Mouse (Mus musculus) heart, postnatal 0 days (tissue): ENCODE results near the gene Hist1h1e. TPM values are rescaled to one million over a fixed set of nuclear protein-coding genes. Genes with fewer than 3 reads are reported as not detected.
A peak's percentile ranks its signal among the peaks of the same experiment; 100 is the strongest.

Experiments
- ATAC-seq: fragments of 200-750 bp; cut with Nextera tagmentation; 2 replicates; pipeline ENCODE4 v1.8.0; 2017; ENCODE audit warnings: low read depth, moderate number of reproducible peaks, moderate library complexity; ENCODE audit not compliant: insufficient read depth
- DNase-seq: peaks from one replicate; pipeline ENCODE4 v3.0.0-alpha.2; 2016; ENCODE audit warnings: low spot score
- H3K27ac ChIP-seq: fragments of 300-500 bp; sonication (generic); 2 replicates; pipeline ENCODE4 v1.5.1; 2014; ENCODE audit warnings: low read depth, mild to moderate bottlenecking
- H3K27me3 ChIP-seq: fragments of 300-500 bp; sonication (generic); 2 replicates; pipeline ENCODE4 v1.6.1; 2014; ENCODE audit warnings: low read length, mixed read lengths; ENCODE audit not compliant: control insufficient read depth, insufficient read depth
- H3K36me3 ChIP-seq: fragments of 300-500 bp; sonication (generic); replicated peaks from 2 replicates; pipeline ENCODE4 v1.6.1; 2014; ENCODE audit warnings: low read length, mixed read lengths; ENCODE audit not compliant: control insufficient read depth, insufficient read depth
- H3K4me1 ChIP-seq: fragments of 300-500 bp; sonication (generic); 2 replicates; pipeline ENCODE4 v1.6.1; 2014; ENCODE audit warnings: antibody characterized with exemption; ENCODE audit not compliant: control insufficient read depth, insufficient read depth
- H3K4me2 ChIP-seq: fragments of 300-500 bp; sonication (generic); 2 replicates; pipeline ENCODE4 v1.6.1; 2014; ENCODE audit warnings: low read depth, mild to moderate bottlenecking, low read length, moderate library complexity
- H3K4me3 ChIP-seq: fragments of 300-500 bp; sonication (generic); 2 replicates; pipeline ENCODE4 v1.5.1; 2014; ENCODE audit warnings: low read depth, low read length
- H3K9ac ChIP-seq: fragments of 300-500 bp; sonication (generic); replicated peaks from 2 replicates; pipeline ENCODE4 v1.6.1; 2014; ENCODE audit warnings: low read depth, low read length, mixed read lengths
- H3K9me3 ChIP-seq: fragments of 300-500 bp; sonication (generic); replicated peaks from 2 replicates; pipeline ENCODE4 v1.6.1; 2016; ENCODE audit warnings: low read length; ENCODE audit not compliant: control insufficient read depth
- CTCF ChIP-seq: IDR thresholded peaks from 2 replicates; pipeline ENCODE4 v1.5.1; 2016; ENCODE audit warnings: antibody characterized with exemption, control low read depth, low read depth
- EP300 ChIP-seq: IDR thresholded peaks from 2 replicates; pipeline ENCODE4 v1.6.1; 2016; ENCODE audit warnings: antibody characterized with exemption, low read depth
- WGBS: fragments of 180-500 bp; shearing (Covaris S2); extraction: QIAGEN DNeasy Blood & Tissue Kit; methylation state at CpG from one replicate; pipeline ENCODE4 v1.1.7; 2014; 5-methylcytosine and 5-hydroxymethylcytosine counted together
- polyA plus RNA-seq: library from polyadenylated mRNA; unstranded; fragments of >200 nt; fragmentation: Nextera tagmentation; extraction: Ambion mirVana; gene quantifications from 2 replicates; pipeline ENCODE4 v1.2.1, GENCODE M21; 2015
- total RNA-seq: library from RNA; depleted of rRNA; stranded (reverse); fragments of >200 nt; gene quantifications from 2 replicates; pipeline ENCODE4 v1.2.3, GENCODE M21; 2014; ENCODE audit warnings: low replicate concordance

The Hist1h1e gene
- total and polyA plus RNA-seq, 2 experiments from 2014 or later, result 6.7 to 271 TPM

- no peak overlapping the region for H3K27ac ChIP-seq
Observed at GRCm38 (mm10) chr13:23609844-23610243, 12.5 kb downstream of the Hist1h1e start.

GRCm38 (mm10) chr13:23609209-23609608, 13.1 kb downstream of the Hist1h1e start:
- Histone ChIP-seq H3K36me3 (no peaks in the 10 kb centered on the region), H3K27ac (no peak overlapping the region), H3K4me1 (no peaks in the 10 kb centered on the region), H3K4me3 (no peak overlapping the region), H3K9me3 (no peaks in the 10 kb centered on the region), H3K4me2 (no peak overlapping the region), H3K9ac (no peak overlapping the region), H3K27me3 (no peaks in the 10 kb centered on the region)
- TF ChIP-seq EP300 (no peak), CTCF (no peak)
- DNase-seq (no peak), ATAC-seq (no peak)
- 55% methylated on average over 4 of the region's 4 CpGs for WGBS

More at GRCm38 (mm10) chr13:23609844-23610243, 12.5 kb downstream of the Hist1h1e start:
- no peaks in the 10 kb centered on the region for H3K27me3 ChIP-seq
- H3K4me2 ChIP-seq, result no peak overlapping the region
- DNase-seq (no peak), ATAC-seq (no peak)
- TF ChIP-seq CTCF (no peak), EP300 (no peak)
- H3K4me1 ChIP-seq, result no peaks in the 10 kb centered on the region
- H3K9me3 ChIP-seq, result no peaks in the 10 kb centered on the region
- H3K4me3 ChIP-seq, result no peak overlapping the region
- H3K36me3 ChIP-seq, result no peaks in the 10 kb centered on the region
- H3K9ac ChIP-seq, result no peak overlapping the region

GRCm38 (mm10) chr13:23605052-23605451, 17.3 kb downstream of the Hist1h1e start:
- no peak for TF ChIP-seq EP300
- no peak for TF ChIP-seq CTCF

GRCm38 (mm10) chr13:23604452-23604851, 17.9 kb downstream of the Hist1h1e start:
- DNase-seq (no peak), ATAC-seq (no peak)
- H3K36me3 ChIP-seq, result no peaks in the 10 kb centered on the region
- TF ChIP-seq CTCF (no peak), EP300 (no peak)
- no peak overlapping the region for H3K4me2 ChIP-seq
- no peak overlapping the region for H3K27ac ChIP-seq
- no peaks in the 10 kb centered on the region for H3K9me3 ChIP-seq
- H3K4me1 ChIP-seq, result no peaks in the 10 kb centered on the region
- H3K27me3 ChIP-seq, result no peaks in the 10 kb centered on the region
- 83% methylated on average over 3 of the region's 3 CpGs for WGBS
- H3K4me3 ChIP-seq, result no peak overlapping the region
- H3K9ac ChIP-seq, result no peak overlapping the region

More at GRCm38 (mm10) chr13:23605052-23605451, 17.3 kb downstream of the Hist1h1e start:
- Histone ChIP-seq H3K9ac (no peak overlapping the region), H3K9me3 (no peaks in the 10 kb centered on the region), H3K4me1 (no peaks in the 10 kb centered on the region), H3K4me3 (no peak overlapping the region), H3K36me3 (no peaks in the 10 kb centered on the region), H3K27me3 (no peaks in the 10 kb centered on the region), H3K27ac (no peak overlapping the region), H3K4me2 (no peak overlapping the region)
- DNase-seq (no peak), ATAC-seq (no peak)
- WGBS, result 80% methylated on average over 3 of the region's 3 CpGs

- WGBS, result 38% methylated on average over 7 of the region's 7 CpGs
- H3K27ac ChIP-seq, result no peak overlapping the region
- H3K27me3 ChIP-seq, result no peaks in the 10 kb centered on the region
Observed at GRCm38 (mm10) chr13:23603182-23603699, 19.1 kb downstream of the Hist1h1e start.

GRCm38 (mm10) chr13:23597957-23598356, 24.4 kb downstream of the Hist1h1e start:
- Histone ChIP-seq H3K9ac (no peak overlapping the region), H3K27ac (no peak overlapping the region), H3K27me3 (no peaks in the 10 kb centered on the region), H3K4me1 (no peaks in the 10 kb centered on the region), H3K9me3 (no peaks in the 10 kb centered on the region), H3K4me3 (no peak overlapping the region), H3K36me3 (no peaks in the 10 kb centered on the region), H3K4me2 (no peak overlapping the region)
- DNase-seq (peak; percentile 76), ATAC-seq (no peak)
- 6% methylated on average over 9 of the region's 9 CpGs for WGBS
- TF ChIP-seq CTCF, result peak; percentile 81
- TF ChIP-seq EP300, result no peak

More at GRCm38 (mm10) chr13:23603182-23603699, 19.1 kb downstream of the Hist1h1e start:
- no peak overlapping the region for H3K9ac ChIP-seq
- no peaks in the 10 kb centered on the region for H3K9me3 ChIP-seq
- ATAC-seq, result no peak
- H3K36me3 ChIP-seq, result no peaks in the 10 kb centered on the region
- no peak for DNase-seq
- H3K4me3 ChIP-seq, result no peak overlapping the region
- TF ChIP-seq CTCF (no peak), EP300 (no peak)
- no peak overlapping the region for H3K4me2 ChIP-seq
- no peaks in the 10 kb centered on the region for H3K4me1 ChIP-seq
